Mouse (Mus musculus): Measurements from ENCODE around the gene Vwa3b.

Gene Vwa3b

DNA sequence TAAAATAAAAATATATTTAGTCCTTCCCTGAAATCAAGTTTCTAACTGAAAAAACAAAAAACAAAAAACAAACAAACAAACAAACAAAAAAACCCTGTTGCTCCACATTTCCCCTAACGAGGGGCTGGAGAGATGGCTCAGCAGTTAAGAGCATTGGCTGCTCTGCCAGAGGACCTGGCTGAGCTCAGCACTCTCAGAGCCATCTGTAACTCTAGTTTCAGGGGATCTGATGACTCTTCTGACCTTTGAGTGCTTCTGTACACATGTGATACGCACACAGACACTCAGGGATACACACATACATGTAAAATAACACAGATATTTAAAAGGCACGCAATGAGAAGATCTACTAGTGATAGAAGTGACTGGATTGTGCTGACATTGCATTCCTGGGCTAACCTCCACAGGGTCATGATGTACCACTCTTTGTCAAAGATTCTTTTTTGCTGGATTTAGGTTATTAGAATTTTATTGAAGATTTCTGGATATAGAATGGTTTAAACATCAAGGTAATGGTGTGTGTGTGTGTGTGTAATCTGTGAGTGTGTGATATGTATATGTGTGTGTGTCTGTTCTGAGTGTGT, 14.7 kb upstream of the Vwa3b start:
- DNase-seq: no peak

- no peak for DNase-seq
These were observed 13.4 kb upstream of the Vwa3b start for GRCm38 (mm10) chr1:37013006-37013405.

GRCm38 (mm10) chr1:37013687-37014086, 12.7 kb upstream of the Vwa3b start:
- peak; percentile 37 for DNase-seq

- no peak for DNase-seq
These were observed 7.4 kb upstream of the Vwa3b start for GRCm38 (mm10) chr1:37019017-37019416.

DNA sequence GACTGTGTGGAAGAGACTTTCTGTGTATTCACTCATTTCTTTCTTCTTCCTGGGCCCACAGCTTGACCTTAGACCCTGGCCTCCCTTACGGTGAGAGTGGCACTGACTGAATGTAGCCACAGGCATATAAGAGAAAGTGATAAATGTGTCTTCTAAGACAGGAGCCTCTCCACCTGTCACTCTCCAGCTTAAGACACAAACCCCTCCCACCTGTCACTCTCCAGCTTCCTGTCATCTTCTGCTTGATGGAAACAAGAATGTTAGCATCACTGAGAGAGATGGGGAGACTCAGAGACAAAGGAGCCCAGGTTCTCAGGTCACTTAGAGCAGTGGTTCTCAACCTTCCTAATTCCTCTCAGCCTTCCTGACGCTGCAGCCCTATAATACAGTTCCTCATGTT, 3.7 kb upstream of the Vwa3b start:
- no peak for DNase-seq

- no peak for DNase-seq
These were observed 1.7 kb upstream of the Vwa3b start for GRCm38 (mm10) chr1:37024736-37025135.

- DNase-seq: no peak
These were observed 1.0 kb upstream of the Vwa3b start for GRCm38 (mm10) chr1:37025376-37025775.

- DNase-seq: no peak
These were observed 470 bp downstream of the Vwa3b start for GRCm38 (mm10) chr1:37026866-37027265.

- no peak for DNase-seq
These were observed 2.2 kb downstream of the Vwa3b start for GRCm38 (mm10) chr1:37028439-37029153.

DNA sequence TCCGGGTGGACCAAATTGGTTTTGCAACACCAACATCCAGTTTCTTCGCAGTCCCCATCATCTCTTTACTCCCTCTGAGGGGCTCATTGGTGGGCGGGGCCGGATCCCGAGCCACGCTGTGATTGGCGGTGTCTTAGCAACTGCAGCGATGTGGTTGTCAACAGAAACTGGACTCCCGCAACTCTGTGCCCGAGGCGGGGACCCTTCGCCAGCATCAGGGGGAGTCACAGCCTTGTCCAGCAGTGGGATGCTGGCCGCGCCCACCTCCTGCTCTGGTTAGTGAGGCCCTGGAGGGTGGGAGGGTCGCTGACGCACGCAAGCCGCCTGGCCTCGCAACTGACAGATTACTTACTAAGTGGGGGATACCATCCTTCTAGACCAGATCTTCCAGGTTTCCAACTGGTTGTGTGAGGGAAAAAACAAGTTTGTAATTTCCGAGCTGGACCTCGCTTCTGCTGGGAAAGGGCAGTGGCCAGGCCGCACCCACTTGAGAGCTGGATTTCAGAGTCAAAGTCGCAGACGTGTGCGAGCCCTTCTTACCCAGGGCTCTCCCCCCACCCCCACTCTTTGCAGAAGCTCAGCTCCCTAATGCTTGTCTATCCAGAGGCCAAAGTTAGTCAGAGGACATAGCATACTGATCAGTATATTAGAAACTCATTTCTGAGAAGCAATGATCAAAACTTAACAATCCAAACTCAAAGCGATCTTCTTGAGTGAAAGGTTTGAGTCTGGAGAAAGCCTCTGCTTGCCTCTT, 2.9 kb downstream of the Vwa3b start:
- peak; percentile 78 for DNase-seq

DNA sequence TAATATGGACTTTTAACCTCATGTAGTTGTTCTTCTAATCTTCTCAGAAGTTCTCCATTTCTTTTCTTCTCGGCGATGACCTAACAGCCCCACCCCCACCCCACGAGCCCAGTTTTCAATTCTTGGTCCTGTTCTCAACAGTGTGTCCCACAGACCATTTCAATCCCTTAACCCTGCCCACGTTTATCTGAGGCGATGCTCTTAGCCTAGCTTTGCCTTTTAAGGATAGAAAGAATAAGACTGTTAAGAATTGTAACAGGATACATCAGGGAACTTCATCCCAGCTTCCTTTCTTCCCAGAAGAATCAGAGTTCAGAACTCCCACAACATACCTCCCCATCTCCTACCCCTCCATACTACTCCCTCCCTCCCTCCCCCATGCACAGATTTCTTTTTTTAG, 3.5 kb downstream of the Vwa3b start:
- DNase-seq: no peak

GRCm38 (mm10) chr1:37030693-37031092, 4.3 kb downstream of the Vwa3b start:
- no peak for DNase-seq

DNA sequence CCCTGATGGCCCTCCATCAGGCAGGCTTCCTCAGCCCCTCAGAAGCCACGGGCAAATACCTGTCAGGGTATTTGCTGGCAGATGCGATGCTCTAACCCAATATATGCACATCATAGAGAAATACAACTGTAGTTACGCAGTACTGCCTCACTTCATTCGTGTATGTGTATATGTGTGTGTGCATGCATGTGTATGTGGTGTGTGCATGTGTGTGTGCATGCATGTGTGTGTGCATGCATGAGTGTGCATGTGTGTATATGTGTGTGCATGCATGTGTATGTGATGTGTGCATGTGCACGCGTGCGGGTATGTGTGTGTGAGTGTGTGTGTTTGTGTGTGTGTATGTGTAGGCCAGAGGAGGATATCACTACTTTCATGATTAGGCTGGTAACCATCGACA, 9.5 kb downstream of the Vwa3b start:
- DNase-seq: no peak

DNA sequence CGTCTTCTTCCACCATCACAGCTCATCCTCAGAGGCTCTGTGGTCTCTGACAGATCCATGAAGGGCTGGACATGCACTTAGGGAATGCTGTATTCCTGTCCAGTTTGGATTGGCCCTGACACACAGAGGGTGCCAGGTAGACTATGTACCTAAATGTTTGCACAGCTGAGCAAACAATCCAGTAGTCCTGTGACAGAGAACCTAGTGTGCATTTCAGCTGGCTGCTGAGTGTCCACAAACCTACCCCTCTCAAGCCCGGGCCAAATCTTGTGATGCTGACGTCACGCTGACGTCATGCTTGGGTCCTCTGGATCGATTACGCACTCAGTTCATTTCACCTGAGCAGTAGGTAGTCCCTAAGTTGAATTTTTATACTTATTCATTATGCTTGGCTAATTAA, 14.7 kb downstream of the Vwa3b start:
- DNase-seq: no peak

GRCm38 (mm10) chr1:37041856-37042255, 15.5 kb downstream of the Vwa3b start:
- no peak for DNase-seq

DNA sequence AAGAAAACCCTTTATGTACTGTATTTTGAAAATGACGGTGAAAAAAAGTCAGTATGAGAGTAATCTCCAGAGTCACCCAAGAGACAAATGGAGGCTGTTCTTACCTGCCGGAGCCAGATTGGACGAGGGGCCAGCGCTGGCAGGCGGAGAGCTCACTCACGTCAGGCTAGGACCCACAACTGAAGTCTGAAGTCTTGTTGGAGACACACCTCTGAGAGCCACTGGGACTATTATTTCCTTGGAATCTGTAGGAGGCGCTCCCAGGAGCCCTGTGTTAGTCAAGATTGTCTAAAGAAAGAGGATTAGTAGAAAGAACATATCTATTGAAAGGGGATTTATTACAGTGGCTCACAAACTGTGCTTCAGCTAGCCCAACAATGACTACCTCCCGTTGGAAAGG, 16.4 kb downstream of the Vwa3b start:
- no peak for DNase-seq

- DNase-seq: no peak
These were observed 16.8 kb downstream of the Vwa3b start for GRCm38 (mm10) chr1:37043196-37043595.

GRCm38 (mm10) chr1:37045472-37045871, 19.1 kb downstream of the Vwa3b start:
- DNase-seq: no peak

DNA sequence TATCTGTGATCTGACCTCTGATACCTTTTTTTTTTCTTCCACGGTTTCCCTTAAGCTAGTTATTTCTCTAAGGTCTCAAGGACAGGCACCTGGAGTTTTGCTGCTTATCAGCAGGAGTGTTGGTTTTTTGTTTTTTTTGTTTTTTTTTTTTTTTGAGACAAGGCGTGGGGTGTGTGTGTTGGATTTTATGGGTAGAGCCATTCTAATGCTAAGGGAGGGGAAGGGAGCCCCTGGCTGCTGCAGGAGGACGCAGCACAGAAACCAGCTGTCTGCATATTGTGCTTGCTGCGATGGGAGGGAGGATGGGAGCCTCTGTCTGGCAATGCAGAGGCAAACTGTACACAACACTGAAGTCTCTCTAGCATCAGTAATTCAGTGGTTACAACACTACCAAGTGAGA, 22.8 kb downstream of the Vwa3b start:
- no peak for DNase-seq

DNA sequence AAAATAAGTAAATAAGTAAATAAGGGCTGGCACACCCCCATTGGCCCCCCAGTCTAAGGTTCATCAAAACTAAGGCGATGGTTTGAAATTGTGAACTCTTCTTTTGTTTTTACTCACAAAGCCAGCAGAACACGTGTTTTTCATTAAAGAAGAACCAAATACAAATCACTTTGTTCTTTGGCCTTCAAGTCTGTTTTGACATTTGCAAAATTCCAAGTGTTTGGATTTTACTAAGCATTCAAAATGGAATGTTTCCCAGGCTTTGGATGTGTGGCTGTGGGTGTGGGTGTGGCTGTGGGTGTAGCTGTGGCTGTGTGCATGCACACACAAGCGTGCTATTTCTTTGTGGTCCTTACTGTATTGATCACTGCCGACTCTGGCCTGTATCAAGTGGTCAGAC, 27.3 kb downstream of the Vwa3b start:
- DNase-seq: no peak

DNA sequence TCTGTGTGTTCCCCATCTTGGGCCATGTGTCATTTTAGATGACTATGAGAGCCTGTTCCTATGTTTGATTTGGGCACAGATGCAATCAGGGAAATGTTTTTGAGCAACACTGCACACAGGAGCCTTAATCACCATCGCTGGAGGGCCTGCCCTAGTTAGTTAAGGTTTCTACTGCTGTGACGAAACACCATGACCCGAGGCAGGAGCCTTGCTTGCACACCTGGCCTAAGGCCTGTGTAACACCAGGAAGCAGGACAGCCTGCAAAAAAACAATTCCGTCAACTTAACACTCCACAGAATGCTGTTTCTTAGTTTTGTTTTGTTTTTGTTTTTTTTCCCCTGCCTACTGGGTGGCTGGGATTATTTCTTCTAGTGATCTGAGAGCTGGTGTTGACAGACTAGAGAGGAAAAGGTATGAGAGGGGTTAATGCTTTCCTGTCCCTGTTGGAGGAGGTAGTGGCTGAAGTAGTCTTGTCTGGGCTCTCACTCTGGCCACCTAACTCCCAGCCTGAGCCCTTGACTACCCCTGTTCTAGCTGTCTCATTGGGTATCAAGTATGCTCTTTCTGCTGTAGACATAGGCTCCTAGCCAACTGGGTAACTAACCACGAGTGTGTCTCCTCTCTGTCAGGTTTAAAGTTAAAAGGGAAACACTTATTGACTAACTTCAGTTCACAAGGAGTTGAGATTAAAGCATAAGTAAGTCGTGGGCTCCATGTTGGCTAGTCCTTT, 30.6 kb downstream of the Vwa3b start:
- DNase-seq: peak; percentile 10

- DNase-seq: peak; percentile 3
These were observed 34.5 kb downstream of the Vwa3b start for GRCm38 (mm10) chr1:37060856-37061255.

GRCm38 (mm10) chr1:37063053-37063452, 36.7 kb downstream of the Vwa3b start:
- DNase-seq: no peak

DNA sequence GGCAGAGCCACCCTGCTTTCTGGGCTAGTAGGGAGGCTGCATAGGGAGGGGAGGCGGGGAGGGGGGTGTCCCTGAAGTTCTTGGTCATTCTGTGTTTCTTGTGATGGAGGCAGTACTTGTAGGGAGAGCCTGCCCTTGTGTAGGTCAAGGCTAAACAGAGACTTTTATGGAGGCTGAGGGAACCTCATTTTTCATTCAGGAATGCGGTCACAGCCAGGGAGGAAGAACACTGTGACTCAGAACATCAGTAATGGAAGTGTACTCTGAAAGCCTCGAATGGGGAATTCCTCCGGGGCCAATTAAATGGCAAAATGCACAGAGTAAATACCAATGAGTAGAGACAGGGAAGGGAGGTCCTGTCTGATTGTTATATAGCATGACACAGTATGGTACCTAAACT, 37.4 kb downstream of the Vwa3b start:
- DNase-seq: no peak
